Mouse (Mus musculus) liver, postnatal 0 days (tissue): ENCODE data around the gene Pakap.

Experiments used
- CTCF ChIP-seq: sonication (generic); IDR thresholded peaks from 2 replicates; pipeline ENCODE4 v1.5.1; 2016; ENCODE audit warnings: antibody characterized with exemption, low read depth
- EP300 ChIP-seq: IDR thresholded peaks from 2 replicates; pipeline ENCODE4 v1.6.1; 2016; ENCODE audit warnings: antibody characterized with exemption, low read depth, mild to moderate bottlenecking

GRCm38 (mm10) chr4:57769007-57769406 is 201.0 kb downstream of the Pakap start:
- no peak for TF ChIP-seq CTCF
- no peak for TF ChIP-seq EP300
